Mouse (Mus musculus): ENCODE data around the gene Arhgap27. TPM values are rescaled to one million over a fixed set of nuclear protein-coding genes. Genes with fewer than 3 reads are reported as not detected.
"Not testable (repeated sequence)": the region's sequence is repeated elsewhere in the genome, so short reads cannot be mapped to it uniquely, and the experiment has no call there.

The Arhgap27 gene
- polyA plus RNA-seq, 1 experiment from 2014 or later, result 7.1 TPM

GRCm38 (mm10) chr11:103333719-103334398, 29.6 kb downstream of the Arhgap27 start:
- ATAC-seq (ENCODE audit: insufficient number of reproducible peaks, insufficient read depth, low FRiP score, low TSS enrichment, low read depth), result no peak
- 10% methylated on average over 40 of the region's 40 CpGs for WGBS
- H3K9ac ChIP-seq (replicated peaks), result no peak overlapping the region

DNA sequence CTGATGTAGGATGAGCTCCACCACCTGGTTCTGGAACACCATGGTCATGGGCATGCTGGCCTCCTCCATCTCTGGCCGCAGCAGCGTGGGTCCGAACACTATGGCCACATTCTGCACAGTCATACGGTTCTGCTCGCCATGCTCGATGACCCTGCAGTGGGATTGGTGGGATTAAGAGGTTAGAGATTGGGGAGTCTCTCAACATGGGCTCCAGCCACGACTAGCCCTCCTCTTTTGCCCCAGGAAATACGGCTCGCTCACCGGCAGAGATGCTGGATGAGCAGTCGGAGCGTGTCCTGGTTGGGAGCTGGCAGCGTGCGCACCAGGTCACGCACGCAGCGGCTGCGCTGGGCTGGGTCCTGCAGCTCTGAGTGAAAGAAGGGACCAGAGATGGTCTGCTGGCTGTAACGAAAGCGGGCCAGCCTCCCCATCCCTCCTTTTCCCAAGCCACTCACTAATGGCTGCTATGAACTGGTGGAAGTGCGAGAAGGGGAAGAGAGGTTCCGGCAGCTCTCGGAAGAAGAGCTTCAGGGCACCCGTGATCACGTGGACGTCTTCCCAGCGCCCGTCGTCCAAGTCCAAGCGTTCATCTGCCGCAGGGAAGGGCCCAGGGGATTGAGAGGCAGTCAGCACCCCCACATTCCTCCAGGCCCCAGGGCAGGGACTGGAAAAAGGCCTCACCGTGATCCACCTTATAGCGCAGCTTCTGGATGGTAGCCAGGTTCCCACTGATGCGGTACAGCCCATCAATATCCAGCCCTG, 30.4 kb downstream of the Arhgap27 start:
- ATAC-seq (ENCODE audit: insufficient number of reproducible peaks, insufficient read depth, low FRiP score, low TSS enrichment, low read depth), result peak; percentile 38; the same call in 1 of the 2 replicates
- no peaks in the 10 kb centered on the region for H3K36me3 ChIP-seq
- WGBS, result 34% methylated on average over 34 of the region's 34 CpGs
- H3K9ac ChIP-seq (replicated peaks), result no peak overlapping the region
- H3K9me3 ChIP-seq, result no peaks in the 10 kb centered on the region
- peak overlapping the region; percentile 49 for H3K4me2 ChIP-seq
- peaks cover 53% of the 10 kb centered on the region for H3K27me3 ChIP-seq
- H3K4me3 ChIP-seq (replicated peaks), result peak overlapping the region; percentile 25
- H3K4me1 ChIP-seq (replicated peaks), result peaks cover 15% of the 10 kb centered on the region
- H3K27ac ChIP-seq, result no peak overlapping the region

More at GRCm38 (mm10) chr11:103333719-103334398, 29.6 kb downstream of the Arhgap27 start:
- Histone ChIP-seq H3K4me2 (peak overlapping the region; percentile 49), H3K4me1 (replicated peaks) (peaks cover 15% of the 10 kb centered on the region), H3K27ac (no peak overlapping the region), H3K36me3 (no peaks in the 10 kb centered on the region), H3K4me3 (replicated peaks) (peak overlapping the region; percentile 25), H3K9me3 (no peaks in the 10 kb centered on the region), H3K27me3 (peaks cover 60% of the 10 kb centered on the region)

- Histone ChIP-seq H3K36me3 (no peaks in the 10 kb centered on the region), H3K4me2 (peak overlapping the region; percentile 49), H3K27ac (no peak overlapping the region), H3K9ac (replicated peaks) (no peak overlapping the region), H3K4me3 (replicated peaks) (peak overlapping the region; percentile 25), H3K4me1 (replicated peaks) (peaks cover 15% of the 10 kb centered on the region), H3K27me3 (peaks cover 52% of the 10 kb centered on the region), H3K9me3 (no peaks in the 10 kb centered on the region)
- WGBS, result 25% methylated on average over 18 of the region's 18 CpGs
- 0 out of 2 replicates have a peak, but pooled peaks have one; percentile 16 for ATAC-seq (ENCODE audit: insufficient number of reproducible peaks, insufficient read depth, low FRiP score, low TSS enrichment, low read depth)
Observed at GRCm38 (mm10) chr11:103332186-103332889, 31.2 kb downstream of the Arhgap27 start.

GRCm38 (mm10) chr11:103331502-103332185, 31.8 kb downstream of the Arhgap27 start:
- Histone ChIP-seq H3K4me3 (replicated peaks) (no peak overlapping the region), H3K27ac (no peak overlapping the region), H3K4me2 (no peak overlapping the region), H3K36me3 (no peaks in the 10 kb centered on the region), H3K9me3 (no peaks in the 10 kb centered on the region), H3K4me1 (replicated peaks) (peaks cover 15% of the 10 kb centered on the region), H3K9ac (replicated peaks) (no peak overlapping the region), H3K27me3 (peaks cover 50% of the 10 kb centered on the region)
- no peak for ATAC-seq (ENCODE audit: insufficient number of reproducible peaks, insufficient read depth, low FRiP score, low TSS enrichment, low read depth)
- 93% methylated on average over 10 of the region's 10 CpGs for WGBS

DNA sequence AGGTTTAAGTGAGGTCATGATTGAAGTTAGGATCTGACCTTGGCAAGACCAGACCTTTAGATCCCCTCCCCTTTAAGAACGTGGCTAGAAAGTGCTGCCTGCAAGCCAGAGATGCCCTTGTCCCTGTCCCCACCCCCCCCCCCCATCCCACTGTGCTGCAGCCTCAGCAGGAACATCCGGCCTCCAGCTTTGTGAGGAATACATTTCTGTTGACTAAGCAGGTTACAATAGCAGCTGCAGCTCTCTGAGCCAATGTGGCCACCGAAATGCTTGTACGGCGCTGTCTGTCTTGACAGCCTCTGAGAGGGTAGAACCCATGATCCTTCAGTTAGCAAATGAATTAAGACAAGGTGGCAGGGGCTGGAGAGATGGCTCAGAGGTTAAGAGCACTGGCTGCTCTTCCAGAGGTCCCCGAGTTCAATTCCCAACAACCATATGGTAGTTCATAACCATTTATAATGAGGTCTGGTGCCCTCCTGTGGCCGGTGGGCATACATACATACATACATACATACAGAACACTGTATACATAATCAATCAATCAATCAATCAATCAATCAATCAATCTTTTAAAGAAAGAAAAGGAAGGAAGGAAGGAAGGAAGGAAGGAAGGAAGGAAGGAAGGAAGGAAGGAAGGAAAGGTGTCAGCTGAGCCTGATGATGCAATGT, 32.7 kb downstream of the Arhgap27 start:
- 71% methylated on average over 7 of the region's 7 CpGs for WGBS
- Histone ChIP-seq H3K4me1 (replicated peaks) (peaks cover 15% of the 10 kb centered on the region), H3K27ac (no peak overlapping the region), H3K36me3 (no peaks in the 10 kb centered on the region), H3K27me3 (peaks cover 41% of the 10 kb centered on the region), H3K4me2 (no peak overlapping the region), H3K4me3 (replicated peaks) (no peak overlapping the region), H3K9ac (replicated peaks) (no peak overlapping the region), H3K9me3 (0 out of 2 replicates have a peak, but pooled peaks cover 4% of the 10 kb centered on the region)
- no peak for ATAC-seq (ENCODE audit: insufficient number of reproducible peaks, insufficient read depth, low FRiP score, low TSS enrichment, low read depth)

GRCm38 (mm10) chr11:103326950-103327349, 36.5 kb downstream of the Arhgap27 start:
- Histone ChIP-seq H3K36me3 (no peaks in the 10 kb centered on the region), H3K27ac (no peak overlapping the region), H3K4me1 (replicated peaks) (peaks cover 6% of the 10 kb centered on the region), H3K4me3 (replicated peaks) (no peak overlapping the region), H3K9ac (replicated peaks) (no peak overlapping the region), H3K4me2 (no peak overlapping the region), H3K9me3 (0 out of 2 replicates have a peak, but pooled peaks cover 5% of the 10 kb centered on the region), H3K27me3 (peaks cover 13% of the 10 kb centered on the region)
- WGBS, result 14% methylated on average over 5 of the region's 5 CpGs
- ATAC-seq (ENCODE audit: insufficient number of reproducible peaks, insufficient read depth, low FRiP score, low TSS enrichment, low read depth), result no peak

DNA sequence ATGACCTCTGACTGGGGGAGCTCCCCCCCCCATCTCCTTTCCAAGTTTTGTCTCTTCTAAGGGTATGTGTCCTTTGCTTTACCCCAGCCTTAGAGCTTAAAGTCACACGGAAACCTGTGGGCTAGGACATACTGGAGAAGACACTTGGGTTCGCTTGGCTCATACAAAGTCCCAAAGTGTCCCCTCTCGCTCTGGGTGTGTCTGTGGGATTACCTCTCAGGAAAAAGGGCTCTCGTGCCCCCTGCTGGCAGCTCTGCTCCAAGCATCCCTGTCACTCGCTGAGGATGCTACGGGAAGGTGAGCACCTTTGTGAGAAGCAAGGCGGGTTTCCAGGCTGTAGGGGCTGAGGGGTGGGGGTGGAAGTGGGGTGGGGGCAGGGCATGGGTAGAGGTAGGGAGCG, 38.3 kb downstream of the Arhgap27 start:
- Histone ChIP-seq H3K9ac (replicated peaks) (no peak overlapping the region), H3K9me3 (0 out of 2 replicates have a peak, but pooled peaks cover 5% of the 10 kb centered on the region), H3K4me1 (replicated peaks) (peaks cover 6% of the 10 kb centered on the region), H3K36me3 (no peaks in the 10 kb centered on the region), H3K4me2 (no peak overlapping the region), H3K27me3 (peaks cover 10% of the 10 kb centered on the region), H3K4me3 (replicated peaks) (no peak overlapping the region), H3K27ac (no peak overlapping the region)
- 11% methylated on average over 8 of the region's 8 CpGs for WGBS
- no peak for ATAC-seq (ENCODE audit: insufficient number of reproducible peaks, insufficient read depth, low FRiP score, low TSS enrichment, low read depth)

GRCm38 (mm10) chr11:103324723-103325122, 38.8 kb downstream of the Arhgap27 start:
- no peak for ATAC-seq (ENCODE audit: insufficient number of reproducible peaks, insufficient read depth, low FRiP score, low TSS enrichment, low read depth)
- H3K9me3 ChIP-seq, result 0 out of 2 replicates have a peak, but pooled peaks cover 5% of the 10 kb centered on the region
- H3K4me1 ChIP-seq (replicated peaks), result peaks cover 6% of the 10 kb centered on the region
- H3K36me3 ChIP-seq, result no peaks in the 10 kb centered on the region
- peaks cover 10% of the 10 kb centered on the region for H3K27me3 ChIP-seq
- no peak overlapping the region for H3K9ac ChIP-seq (replicated peaks)
- 53% methylated on average over 13 of the region's 13 CpGs for WGBS
- H3K4me2 ChIP-seq, result no peak overlapping the region
- no peak overlapping the region for H3K27ac ChIP-seq
- H3K4me3 ChIP-seq (replicated peaks), result no peak overlapping the region

- H3K4me3 ChIP-seq (replicated peaks); ATAC-seq (ENCODE audit: insufficient number of reproducible peaks, insufficient read depth, low FRiP score, low TSS enrichment, low read depth); H3K4me1 ChIP-seq (replicated peaks); H3K27ac ChIP-seq; H3K36me3 ChIP-seq; H3K4me2 ChIP-seq; H3K9ac ChIP-seq (replicated peaks); H3K9me3 ChIP-seq: not testable (repeated sequence)
- 41% methylated on average over 4 of the region's 4 CpGs for WGBS
- peaks cover 10% of the 10 kb centered on the region for H3K27me3 ChIP-seq
Observed at GRCm38 (mm10) chr11:103322832-103323231, 40.7 kb downstream of the Arhgap27 start.

DNA sequence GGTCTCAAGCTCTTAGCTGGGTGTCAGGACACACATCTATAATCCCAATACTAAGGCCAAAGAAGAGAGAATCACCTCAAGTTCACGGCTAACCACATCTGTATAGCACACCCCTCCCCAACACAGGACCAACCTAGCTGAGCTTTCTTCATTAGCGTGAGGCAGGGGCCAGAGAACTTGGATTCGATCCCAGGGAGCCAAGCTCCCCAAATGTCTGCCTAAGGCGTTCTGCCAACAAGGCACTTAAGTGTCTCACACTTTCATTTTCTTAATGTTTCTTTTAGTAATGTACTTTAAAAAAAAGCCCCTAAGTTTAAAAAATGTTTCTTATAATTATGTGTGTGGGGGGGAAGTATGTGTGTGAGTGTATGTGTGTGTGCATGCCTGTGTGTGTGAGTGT, 42.8 kb downstream of the Arhgap27 start:
- Histone ChIP-seq H3K4me3 (replicated peaks) (no peak overlapping the region), H3K9ac (replicated peaks) (no peak overlapping the region), H3K27me3 (peaks cover 10% of the 10 kb centered on the region), H3K9me3 (0 out of 2 replicates have a peak, but pooled peaks cover under 1% of the 10 kb centered on the region), H3K27ac (no peak overlapping the region), H3K4me1 (replicated peaks) (peaks cover 6% of the 10 kb centered on the region), H3K4me2 (no peak overlapping the region), H3K36me3 (no peaks in the 10 kb centered on the region)
- WGBS, result 56% methylated on average over 4 of the region's 4 CpGs
- no peak for ATAC-seq (ENCODE audit: insufficient number of reproducible peaks, insufficient read depth, low FRiP score, low TSS enrichment, low read depth)

All from limb, embryonic 12.5 days (tissue).